21 mouse cellular contexts compared by ENCODE assay signal in genomic region chr12:36531421-36532072, GRCm38 (mm10).
DNase-seq lines count a peak whose midpoint lies in the region; ATAC-seq and TF ChIP-seq lines count a peak whose summit lies in the region.
"Had no signal": no experiment of that assay in that cellular context is flagged by ENCODE, and none has a peak within 500 bp of the region (broad histone marks: within the 10 kb centered on the region; RNA-seq: fewer than 3 reads in every experiment).

No protein-coding gene starts in this region.

- no peak overlapping the region for H3K9ac ChIP-seq in intestine, embryonic 15.5 days
- H3K9ac ChIP-seq: heart, embryonic 13.5 days; hindbrain, embryonic 13.5 days; liver, embryonic 13.5 days; neural tube, embryonic 15.5 days had no signal

- TF ChIP-seq POLR2A in kidney, adult 2 months (IDR thresholded peaks at IDR 0.05; ENCODE audit: low read depth, low read length) = no peak
- no peak for TF ChIP-seq POLR2A in brain, embryonic 14.5 days (IDR thresholded peaks at IDR 0.05; ENCODE audit: borderline replicate concordance, extremely low read depth, insufficient read depth, insufficient read length, poor library complexity, severe bottlenecking)

- H3K27ac ChIP-seq in kidney, adult 2 months (ENCODE audit: insufficient read depth, low read depth, low read length) = no peak overlapping the region
- H3K27ac ChIP-seq in intestine, embryonic 15.5 days = no peak overlapping the region
- H3K27ac ChIP-seq: heart, adult 2 months; heart, embryonic 13.5 days; hindbrain, embryonic 13.5 days; left cerebral cortex, adult 2 months; liver, embryonic 13.5 days; neural tube, embryonic 15.5 days had no signal

- no peaks in the 10 kb centered on the region for H3K36me3 ChIP-seq in kidney, adult 2 months (ENCODE audit: control insufficient read depth, insufficient read depth, low read length)
- no peaks in the 10 kb centered on the region for H3K36me3 ChIP-seq in intestine, embryonic 15.5 days
- H3K36me3 ChIP-seq: heart, embryonic 13.5 days; hindbrain, embryonic 13.5 days; liver, embryonic 13.5 days; neural tube, embryonic 15.5 days had no signal

- TF ChIP-seq CTCF in kidney, adult 2 months (conservative IDR thresholded peaks at IDR 0.05; ENCODE audit: insufficient read depth, insufficient read length, low read depth, low read length) = no peak
- no peak for TF ChIP-seq CTCF in brain, embryonic 14.5 days (IDR thresholded peaks at IDR 0.05; ENCODE audit: borderline replicate concordance, extremely low read depth, insufficient read depth, insufficient read length)

- DNase-seq in kidney, adult 2 months = peak; percentile 74
- DNase-seq in kidney, adult 18-20 months = no peak
- peak; percentile 56 for DNase-seq in brain, embryonic 14.5 days (ENCODE audit: low read depth)
- peak; percentile 29 for DNase-seq in kidney, postnatal 14 days
- no peak for DNase-seq in thymus, postnatal 25 days
- no peak for DNase-seq in urinary bladder, postnatal 10 days (ENCODE audit: low spot score)
- DNase-seq: adrenal gland, adult 2 months; cerebellum, adult 18-20 months; cerebellum, postnatal 14 days; gastrocnemius, postnatal 36 days; heart, adult 2 months; heart, postnatal 14 days; liver, embryonic 13.5 days; lung, adult 2 months; lung, postnatal 14 days had no signal

- H3K9me3 ChIP-seq in intestine, embryonic 15.5 days = no peaks in the 10 kb centered on the region
- H3K9me3 ChIP-seq: heart, embryonic 13.5 days; hindbrain, embryonic 13.5 days; liver, embryonic 13.5 days; megakaryocyte, embryonic 14.5 days; neural tube, embryonic 15.5 days had no signal

- WGBS in kidney, adult 2 months = 32% methylated on average over 4 of the region's 4 CpGs
- WGBS in intestine, embryonic 15.5 days = 55% methylated on average over 4 of the region's 4 CpGs

- ATAC-seq in intestine, embryonic 15.5 days = peak; percentile 77

- H3K4me1 ChIP-seq in kidney, adult 2 months (ENCODE audit: control insufficient read depth, insufficient read depth, low read length) = no peaks in the 10 kb centered on the region
- no peaks in the 10 kb centered on the region for H3K4me1 ChIP-seq in intestine, embryonic 15.5 days (replicated peaks)
- H3K4me1 ChIP-seq: heart, embryonic 13.5 days; hindbrain, embryonic 13.5 days; megakaryocyte, embryonic 14.5 days; neural tube, embryonic 15.5 days had no signal

- no peak overlapping the region for H3K4me2 ChIP-seq in intestine, embryonic 15.5 days (replicated peaks)
- H3K4me2 ChIP-seq: heart, embryonic 13.5 days; hindbrain, embryonic 13.5 days; liver, embryonic 13.5 days; neural tube, embryonic 15.5 days had no signal

- no peaks in the 10 kb centered on the region for H3K27me3 ChIP-seq in kidney, adult 2 months (replicated peaks; ENCODE audit: control insufficient read depth, insufficient read depth, low read length)
- H3K27me3 ChIP-seq in intestine, embryonic 15.5 days (replicated peaks) = no peaks in the 10 kb centered on the region
- H3K27me3 ChIP-seq: heart, embryonic 13.5 days; hindbrain, embryonic 13.5 days; liver, embryonic 13.5 days; megakaryocyte, embryonic 14.5 days; neural tube, embryonic 15.5 days had no signal

- H3K4me3 ChIP-seq in kidney, adult 2 months (ENCODE audit: insufficient read depth, low read depth, low read length) = no peak overlapping the region
- H3K4me3 ChIP-seq in intestine, embryonic 15.5 days (replicated peaks) = no peak overlapping the region
- H3K4me3 ChIP-seq: heart, adult 2 months; heart, embryonic 13.5 days; hindbrain, embryonic 13.5 days; left cerebral cortex, adult 2 months; liver, embryonic 13.5 days; megakaryocyte, embryonic 14.5 days; neural tube, embryonic 15.5 days had no signal

Comparison
In these comparisons a context has a peak if more than half of its experiments do, and no peak if none do; other contexts are left out.
1. DNase-seq: peak in kidney, adult 2 months (single experiment), brain, embryonic 14.5 days (single experiment) and kidney, postnatal 14 days (single experiment); none in kidney, adult 18-20 months (single experiment), thymus, postnatal 25 days (single experiment) and urinary bladder, postnatal 10 days (single experiment).